Mouse (Mus musculus) embryo, embryonic 11.5 days (tissue): ENCODE data around the gene Asl.
A peak's percentile ranks its signal among the peaks of the same experiment; 100 is the strongest.

ENCODE experiments used
- DNase-seq: peaks from one replicate; pipeline ENCODE4 v3.0.0-alpha.2; 2012; ENCODE audit warnings: low read depth, low spot score

The Asl gene

DNA sequence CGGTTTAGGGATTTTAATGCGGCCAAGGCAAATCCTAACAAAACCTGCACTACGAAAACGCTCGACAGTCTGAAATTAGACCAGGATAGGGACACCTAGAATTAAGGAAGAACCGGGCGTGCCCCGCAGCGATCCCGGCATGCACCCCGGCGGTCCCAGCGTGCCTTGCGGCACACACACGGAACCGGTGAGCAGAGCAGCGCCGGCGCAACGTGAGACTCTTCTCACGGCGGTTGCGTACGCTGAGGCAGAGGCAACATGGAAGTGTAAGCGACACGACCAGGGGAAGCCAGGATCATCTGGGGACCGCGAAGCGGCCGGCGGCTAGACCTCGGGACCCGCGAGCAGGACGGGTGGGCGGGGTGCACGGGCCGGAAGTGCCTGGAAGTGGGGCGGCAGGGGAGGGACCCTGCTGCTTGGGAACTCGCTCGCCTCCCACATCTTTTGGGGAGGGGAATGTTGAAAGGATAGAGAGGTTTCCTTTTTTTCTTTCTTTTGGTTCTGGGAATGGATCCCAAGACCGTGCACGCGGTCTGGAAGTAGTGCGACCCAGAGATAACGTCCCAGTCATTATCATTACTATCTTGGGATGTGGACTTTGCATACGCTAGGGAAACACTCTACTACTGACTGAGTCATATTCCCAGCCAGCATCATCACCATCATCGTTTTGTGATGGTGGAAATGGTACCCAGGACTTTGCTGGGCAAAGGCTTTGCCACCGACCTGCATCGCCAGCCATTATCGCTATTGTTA is at the start of gene Asl, which contains the start of gene Crcp:
Gene Asl, minus strand, starts transcription at position 106 of the 756 bp plus-strand sequence.
Gene Crcp, plus strand, starts transcription at position 149 of the 756 bp plus-strand sequence.
- peak; percentile 61 for DNase-seq

- no peak for DNase-seq
These were observed 49.7 kb upstream of the Asl start for GRCm38 (mm10) chr5:130078834-130079156.

- no peak for DNase-seq
These were observed 49.2 kb upstream of the Asl start for GRCm38 (mm10) chr5:130078096-130078833.

- DNase-seq: no peak
These were observed 47.3 kb upstream of the Asl start for GRCm38 (mm10) chr5:130076396-130076795.

GRCm38 (mm10) chr5:130074491-130074890 is 45.4 kb upstream of the Asl start:
- no peak for DNase-seq

DNA sequence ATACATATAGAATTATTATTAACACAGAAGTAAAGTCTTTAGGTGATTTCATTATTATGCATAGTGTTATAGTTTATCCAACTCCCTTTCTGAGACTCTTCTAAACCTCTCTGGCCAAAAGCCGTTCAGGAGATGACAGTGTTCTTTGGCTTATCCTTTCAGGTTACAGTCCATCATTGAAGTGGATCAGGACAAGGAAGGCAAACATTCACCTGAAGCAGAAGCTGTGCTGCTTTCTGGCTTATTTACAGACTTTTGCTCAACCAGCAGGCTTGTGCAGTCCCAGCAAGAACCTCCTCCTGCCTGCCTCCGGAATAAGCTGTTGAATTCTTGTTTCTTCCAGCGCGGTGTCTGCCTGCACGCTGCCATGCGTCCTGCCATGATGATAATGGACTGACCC is 44.0 kb upstream of the Asl start, which contains the start of gene Tpst1:
Gene Tpst1, plus strand, starts transcription at position 301 of the 400 bp plus-strand sequence.
- DNase-seq: no peak

GRCm38 (mm10) chr5:130067841-130068264 is 38.8 kb upstream of the Asl start:
- no peak for DNase-seq

DNA sequence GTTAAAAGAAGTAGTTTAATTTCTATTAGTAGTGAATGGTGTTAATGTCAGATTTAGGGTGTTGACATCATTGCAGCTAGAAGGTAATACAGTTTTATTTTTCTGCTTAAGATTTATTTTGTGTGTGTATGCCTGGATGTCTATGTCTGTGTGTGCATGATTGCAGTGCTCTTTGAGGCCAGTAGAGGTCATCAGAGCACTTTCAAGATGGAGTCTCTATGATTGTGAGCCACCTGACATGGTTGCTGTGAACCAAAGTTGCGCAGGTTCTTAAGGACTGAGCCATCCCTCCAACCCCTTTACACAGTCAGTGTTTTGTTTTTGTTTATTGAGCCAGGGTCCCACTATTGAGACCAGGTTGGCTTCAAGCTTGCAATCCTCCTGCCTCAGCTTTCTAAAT is 36.5 kb upstream of the Asl start:
- DNase-seq: no peak

- no peak for DNase-seq
These were observed 34.7 kb upstream of the Asl start for GRCm38 (mm10) chr5:130063760-130064159.

DNA sequence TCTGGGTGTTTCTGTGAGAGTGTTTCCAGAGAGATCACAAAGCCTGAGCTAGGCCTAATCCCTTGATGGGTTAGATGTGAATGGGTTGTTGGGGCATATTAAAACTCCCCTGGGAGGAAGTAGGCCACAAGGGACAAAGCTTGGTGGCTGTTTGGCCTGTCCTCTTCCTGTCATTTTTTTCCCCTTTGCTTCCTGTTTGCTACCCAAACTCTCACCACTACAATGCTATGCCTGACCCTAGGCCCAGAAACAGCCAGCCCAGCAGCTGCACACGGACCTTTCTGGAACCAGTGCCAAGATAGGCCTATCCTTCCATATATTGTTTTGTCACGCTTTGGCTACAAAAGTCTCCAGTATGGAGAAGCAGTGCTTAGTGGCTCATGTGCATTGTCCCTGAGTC is 33.0 kb upstream of the Asl start:
- DNase-seq: no peak

DNA sequence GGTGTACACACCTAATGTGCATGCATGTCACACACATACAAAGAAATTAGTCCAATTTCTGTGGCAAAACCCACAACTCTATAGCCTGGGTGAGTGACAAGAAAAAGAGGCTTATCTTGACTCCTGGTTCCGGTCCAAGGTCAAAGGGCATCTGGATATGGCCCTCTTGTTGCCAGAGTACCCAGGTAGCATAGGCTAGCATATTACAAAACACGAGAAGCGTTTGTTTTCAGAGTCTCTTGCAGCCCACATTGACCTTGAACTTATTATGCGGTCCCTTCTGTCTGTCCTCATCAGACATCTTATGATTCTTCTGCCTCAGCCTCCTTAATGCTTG is 31.2 kb upstream of the Asl start:
- DNase-seq: no peak

DNA sequence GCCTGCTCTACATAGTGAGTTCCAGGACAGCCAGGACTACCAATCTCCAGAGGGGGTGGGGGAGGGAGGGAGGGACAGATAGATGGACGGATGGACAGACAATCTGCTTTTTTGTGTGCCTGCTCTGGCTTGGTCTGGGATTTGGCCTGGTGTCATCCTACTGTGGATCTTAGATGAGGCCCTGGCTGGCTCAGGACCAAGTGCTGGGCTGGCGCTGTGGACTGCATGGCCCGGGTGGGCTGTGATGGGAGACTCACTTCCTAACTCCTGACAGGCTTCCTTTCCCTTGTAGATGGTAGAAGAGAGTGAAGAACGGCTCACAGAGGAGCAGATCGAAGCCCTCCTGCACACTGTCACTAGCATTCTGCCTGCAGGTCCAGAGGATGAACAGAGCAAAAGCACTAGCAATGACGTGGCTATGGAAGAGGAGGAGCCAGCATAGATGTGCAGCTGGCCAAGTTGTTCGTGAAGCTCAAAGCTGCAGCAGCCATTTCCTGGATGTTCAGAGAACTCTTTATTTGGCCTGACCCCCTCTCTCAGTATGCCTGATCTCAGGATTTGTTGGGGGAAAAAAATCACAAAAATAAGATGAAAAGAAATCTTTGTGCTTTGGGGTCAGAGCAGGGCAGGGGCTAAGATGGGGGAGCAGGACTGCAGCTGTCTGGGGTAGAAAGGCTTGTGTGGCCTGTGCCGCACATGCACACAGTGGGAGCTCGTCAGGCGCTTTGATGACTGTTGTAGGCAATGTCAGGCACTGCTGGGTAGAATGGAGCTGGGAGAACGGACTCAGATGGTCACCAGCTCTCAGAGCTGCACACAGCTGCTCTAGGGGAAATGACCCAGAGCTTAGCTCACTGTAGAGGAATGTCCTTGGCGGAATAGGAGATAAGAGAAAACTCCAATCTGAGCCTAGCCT is 30.6 kb upstream of the Asl start:
- DNase-seq: no peak

- DNase-seq: no peak
These were observed 27.3 kb upstream of the Asl start for GRCm38 (mm10) chr5:130056303-130056702.

- DNase-seq: no peak
These were observed 26.6 kb upstream of the Asl start for GRCm38 (mm10) chr5:130055688-130056087.

GRCm38 (mm10) chr5:130052955-130053354 is 23.9 kb upstream of the Asl start:
- DNase-seq: no peak

GRCm38 (mm10) chr5:130052510-130052909 is 23.5 kb upstream of the Asl start:
- DNase-seq: no peak

- no peak for DNase-seq
These were observed 22.2 kb upstream of the Asl start for GRCm38 (mm10) chr5:130051073-130051860.

DNA sequence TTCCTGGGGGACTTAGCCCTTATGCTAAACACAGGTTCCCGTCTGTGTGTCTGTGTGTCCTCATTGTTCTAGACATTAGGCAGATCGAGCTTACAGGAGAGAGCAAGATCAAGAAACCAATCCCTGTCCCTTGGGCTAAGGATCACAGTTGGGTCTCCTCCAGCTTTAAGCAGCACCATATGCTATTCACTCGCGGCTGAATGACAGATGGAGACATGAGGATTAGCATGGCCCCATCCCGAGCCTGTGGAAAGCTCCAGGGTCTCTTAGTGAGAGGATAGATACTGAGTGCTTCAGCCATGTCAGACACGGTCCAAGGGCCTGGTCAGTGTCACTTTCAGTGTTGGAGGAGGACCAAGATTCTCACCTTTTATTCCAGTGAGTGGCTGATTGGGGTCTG is 21.4 kb upstream of the Asl start:
- DNase-seq: no peak

DNA sequence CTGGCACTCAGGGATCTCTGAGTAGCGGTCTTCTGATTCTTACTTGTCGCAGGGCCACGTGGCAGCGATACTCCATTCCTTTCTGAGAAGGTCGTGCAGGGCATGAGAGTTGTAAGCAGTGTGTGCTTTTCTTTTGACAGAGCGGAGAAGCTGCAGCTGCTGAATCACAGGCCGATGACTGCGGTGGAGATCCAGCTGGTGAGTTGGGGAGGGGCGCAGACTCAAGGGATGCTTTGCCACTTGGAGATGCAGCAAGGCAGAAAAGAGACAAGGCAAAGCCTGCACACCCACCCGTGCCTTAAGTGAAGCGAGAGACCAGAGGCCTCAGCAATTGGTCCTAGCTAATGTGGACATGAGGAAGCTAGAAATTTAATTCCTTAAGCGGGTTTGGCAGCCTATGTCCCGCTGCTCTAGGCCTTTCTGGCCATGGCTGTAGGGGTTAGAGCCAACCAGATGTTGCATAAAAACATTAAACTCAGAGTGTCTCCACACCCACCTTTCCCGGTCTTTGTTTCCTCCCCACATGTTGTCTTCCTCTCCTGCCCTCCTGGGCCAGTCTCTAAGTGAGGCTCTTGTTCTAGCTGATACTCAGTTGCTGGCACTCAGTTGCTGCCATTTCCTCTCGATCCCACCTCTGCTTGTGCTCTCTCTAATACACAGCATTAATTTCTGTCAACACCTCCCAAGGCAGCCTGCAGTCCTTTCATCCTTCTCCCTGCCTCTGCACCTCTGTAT is 19.9 kb upstream of the Asl start:
- DNase-seq: no peak

- DNase-seq: no peak
These were observed 18.0 kb upstream of the Asl start for GRCm38 (mm10) chr5:130047013-130047412.

DNA sequence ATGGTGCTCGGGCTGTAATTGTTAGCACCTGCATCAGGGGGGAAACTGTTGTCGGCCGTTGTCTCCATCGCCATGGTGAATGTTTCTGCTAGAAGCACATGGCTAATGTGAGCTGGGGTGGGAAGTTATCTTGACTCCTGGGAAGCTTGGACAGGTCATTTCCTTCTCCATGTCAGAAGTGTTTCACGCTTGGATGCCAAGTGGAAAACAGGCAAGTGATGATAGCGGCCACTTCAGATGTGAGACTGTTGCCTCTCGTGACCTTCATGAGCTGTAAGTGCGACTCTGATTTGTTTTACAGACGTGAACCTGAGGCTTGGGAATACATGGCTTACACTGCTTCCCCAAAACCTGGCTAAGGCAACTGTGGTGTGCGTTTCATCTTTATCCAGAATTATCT is 17.5 kb upstream of the Asl start:
- no peak for DNase-seq
